Mouse (Mus musculus) spleen, adult 2 months (tissue): ENCODE data around the gene Birc2.

Source experiments
- CTCF ChIP-seq: fragments of 200-500 bp; IDR thresholded peaks from 2 replicates; pipeline ENCODE4 v1.5.1; 2011; ENCODE audit warnings: mild to moderate bottlenecking, inconsistent platforms; ENCODE audit not compliant: insufficient read depth, insufficient read length, insufficient replicate concordance; ENCODE audit errors: extremely low read depth
- POLR2A ChIP-seq: fragments of 200-500 bp; IDR thresholded peaks from 2 replicates; pipeline ENCODE4 v1.6.1; 2011; ENCODE audit warnings: low read depth, low read length, inconsistent platforms

DNA sequence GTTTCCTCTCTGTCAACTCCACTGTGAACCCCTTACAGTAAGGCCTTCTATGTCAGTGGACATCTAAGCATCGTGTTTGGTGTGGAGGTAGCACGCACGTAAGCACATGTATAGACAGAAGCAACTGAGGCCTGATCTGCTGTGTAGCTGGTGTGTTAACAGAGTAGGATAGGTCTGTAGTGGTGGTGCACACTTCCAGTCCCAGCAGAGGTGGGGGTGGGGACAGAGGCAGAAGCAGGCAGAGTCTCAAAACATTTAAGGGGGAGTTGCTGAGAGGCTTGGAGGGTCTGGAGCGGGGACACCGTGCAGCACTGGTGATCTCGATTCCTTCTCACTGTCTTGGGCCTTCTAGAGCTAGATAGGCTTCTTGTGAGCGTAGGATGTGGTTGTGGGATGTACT, 50.8 kb downstream of the Birc2 start:
- no peak for TF ChIP-seq POLR2A
- TF ChIP-seq CTCF = no peak
